Mouse (Mus musculus) stomach, postnatal 0 days (tissue): ENCODE measurements around the gene Jak1.

Experiments used
- CTCF ChIP-seq: IDR thresholded peaks from 2 replicates; pipeline ENCODE4 v1.5.1; 2016; ENCODE audit warnings: antibody characterized with exemption, low read depth, mild to moderate bottlenecking, moderate library complexity
- EP300 ChIP-seq: optimal IDR thresholded peaks from 2 replicates; pipeline ENCODE3; 2016; ENCODE audit warnings: antibody characterized with exemption

- TF ChIP-seq CTCF (no peak), EP300 (no peak)
These were observed 130.1 kb downstream of the Jak1 start for GRCm38 (mm10) chr4:101135013-101135412.
